Mouse (Mus musculus): ENCODE data around the gene Tulp3. TPM values are rescaled to one million over a fixed set of nuclear protein-coding genes. Genes with fewer than 3 reads are reported as not detected.
A peak's percentile ranks its signal among the peaks of the same experiment; 100 is the strongest.

The Tulp3 gene
- total RNA-seq, 2 experiments from 2014 or later: 5.9 to 6.6 TPM

DNA sequence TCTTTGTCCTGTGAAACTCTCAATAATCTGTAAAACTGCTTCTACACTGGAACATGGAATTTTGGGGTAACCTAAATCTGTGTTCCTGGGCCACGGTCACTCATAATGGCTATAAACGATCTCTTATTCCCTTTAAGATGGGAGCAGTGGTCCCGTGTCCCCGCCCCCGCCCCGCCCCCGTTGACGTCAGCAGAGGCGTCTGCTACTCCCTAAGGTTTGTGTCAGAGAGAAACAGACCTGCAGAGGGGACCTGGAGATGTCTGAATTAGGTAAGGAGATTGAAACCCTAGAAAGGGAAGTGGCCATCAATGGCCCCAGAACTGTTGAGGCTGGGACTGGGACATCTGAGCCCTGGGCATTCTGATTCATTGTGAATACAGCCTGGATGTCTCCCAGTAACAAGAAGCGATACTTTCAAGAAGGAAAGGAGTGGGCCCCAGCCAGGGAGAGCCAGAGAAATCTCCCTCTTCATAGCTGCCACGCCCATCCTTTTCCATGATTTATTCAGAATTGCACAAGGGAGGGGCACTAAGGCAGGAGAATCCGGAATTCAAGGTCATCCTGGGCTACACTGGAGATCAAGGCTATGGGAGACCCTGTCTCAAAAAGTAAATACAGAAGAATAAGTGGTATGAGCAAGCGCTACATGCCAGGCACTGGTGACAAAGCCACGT is 75.0 kb downstream of the Tulp3 start:
- no peak for DNase-seq
- Histone ChIP-seq H3K27ac (no peak overlapping the region), H3K4me3 (no peak overlapping the region)
- intact Hi-C loops (cut with DNase I): no loop called here
- no peak for TF ChIP-seq CTCF (IDR thresholded peaks at IDR 0.05)

- no peak overlapping the region for H3K27ac ChIP-seq
- DNase-seq: no peak
- TF ChIP-seq CTCF (IDR thresholded peaks at IDR 0.05): no peak
- no peak overlapping the region for H3K4me3 ChIP-seq
- intact Hi-C loops (cut with DNase I): no loop called here
Observed at GRCm38 (mm10) chr6:128279608-128280007, 76.0 kb downstream of the Tulp3 start.

GRCm38 (mm10) chr6:128279099-128279498 is 76.6 kb downstream of the Tulp3 start:
- Histone ChIP-seq H3K27ac (no peak overlapping the region), H3K4me3 (no peak overlapping the region)
- intact Hi-C loops (cut with DNase I): no loop called here
- no peak for DNase-seq
- TF ChIP-seq CTCF (IDR thresholded peaks at IDR 0.05): no peak

DNA sequence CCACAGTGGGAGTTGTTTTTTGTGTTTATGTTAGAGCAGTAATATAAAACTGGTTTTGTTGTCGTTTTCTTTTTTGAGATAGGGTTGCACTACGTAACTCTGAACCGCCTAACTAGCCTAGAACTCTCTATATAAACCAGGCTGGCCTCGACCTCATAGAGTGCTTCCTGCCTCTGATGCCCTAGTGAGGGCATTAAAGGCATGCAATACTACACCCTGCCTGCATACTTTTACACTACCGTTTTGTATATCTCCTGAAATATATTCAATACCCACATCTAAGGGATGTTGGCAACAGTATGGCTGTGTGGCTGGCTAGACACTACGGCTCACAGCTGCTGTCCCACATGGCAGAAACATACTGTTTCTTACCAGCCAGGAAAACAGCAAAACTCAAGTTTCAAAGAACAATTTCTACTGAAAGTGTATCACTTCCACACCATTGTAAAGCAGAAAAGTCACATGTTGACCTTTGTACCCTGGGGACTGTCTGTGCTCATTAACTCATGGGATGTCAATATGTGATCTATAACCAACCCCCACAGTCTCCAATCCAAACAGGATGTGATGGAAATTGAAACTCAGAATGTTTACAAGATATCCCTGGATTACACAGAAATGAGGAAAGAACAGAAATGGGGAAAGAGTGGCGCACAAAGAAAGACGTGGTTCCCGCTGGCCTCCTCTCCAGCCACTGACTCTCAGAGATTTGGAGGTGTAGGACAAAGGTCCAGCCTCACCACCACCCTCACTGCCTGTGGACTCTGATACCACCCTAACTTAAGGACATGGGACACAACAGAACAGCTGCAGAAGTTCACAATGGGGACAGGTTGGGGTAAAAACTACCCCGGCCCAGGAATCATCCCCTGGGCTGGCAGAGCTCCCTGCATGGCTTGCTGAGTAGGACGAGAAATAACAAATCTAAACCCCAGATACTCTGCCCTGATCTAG is 78.2 kb downstream of the Tulp3 start:
- peak overlapping the region; percentile 83 for H3K27ac ChIP-seq
- no peak for TF ChIP-seq CTCF (IDR thresholded peaks at IDR 0.05)
- intact Hi-C loops (cut with DNase I): loop anchor here (2.0 kb wide), 1 partner anchor 19 kb away; no protein-coding TSS in a partner anchor

DNA sequence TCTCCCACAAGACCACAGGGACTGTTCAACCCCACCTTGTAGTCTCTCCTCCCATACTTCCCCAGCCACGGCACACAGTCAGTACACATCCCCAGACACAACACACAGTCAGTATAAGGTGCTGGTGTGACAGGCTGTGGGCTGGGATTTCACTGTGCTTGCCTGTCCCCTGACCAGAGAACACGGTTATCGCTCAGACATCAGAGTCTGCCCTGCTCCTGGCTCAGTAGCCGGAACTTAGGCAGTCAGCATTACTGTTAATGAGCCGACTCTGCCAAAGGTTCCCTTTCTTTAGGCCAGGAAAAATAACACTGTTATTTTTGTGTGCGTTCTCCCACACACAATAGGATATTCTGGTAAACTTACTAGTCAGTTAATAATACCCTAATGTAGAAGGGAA is 79.3 kb downstream of the Tulp3 start:
- H3K4me3 ChIP-seq: no peak overlapping the region
- intact Hi-C loops (cut with DNase I): loop anchor here (2.0 kb wide), 1 partner anchor 20 kb away; no protein-coding TSS in a partner anchor
- peak; percentile 38 for DNase-seq
- TF ChIP-seq CTCF (IDR thresholded peaks at IDR 0.05): no peak
- H3K27ac ChIP-seq: peak overlapping the region; percentile 83

More for the DNA sequence above, 78.2 kb downstream of the Tulp3 start:
- H3K4me3 ChIP-seq: no peak overlapping the region
- no peak for DNase-seq

GRCm38 (mm10) chr6:128275506-128276064 is 80.1 kb downstream of the Tulp3 start:
- intact Hi-C loops (cut with DNase I): loop anchor here (2.0 kb wide), 1 partner anchor 21 kb away; no protein-coding TSS in a partner anchor
- DNase-seq: peak; percentile 92
- Histone ChIP-seq H3K4me3 (no peak overlapping the region), H3K27ac (peak overlapping the region; percentile 83)
- 0 out of 2 replicates have a peak, but pooled peaks have one; percentile 4 for TF ChIP-seq CTCF (IDR thresholded peaks at IDR 0.05)

DNA sequence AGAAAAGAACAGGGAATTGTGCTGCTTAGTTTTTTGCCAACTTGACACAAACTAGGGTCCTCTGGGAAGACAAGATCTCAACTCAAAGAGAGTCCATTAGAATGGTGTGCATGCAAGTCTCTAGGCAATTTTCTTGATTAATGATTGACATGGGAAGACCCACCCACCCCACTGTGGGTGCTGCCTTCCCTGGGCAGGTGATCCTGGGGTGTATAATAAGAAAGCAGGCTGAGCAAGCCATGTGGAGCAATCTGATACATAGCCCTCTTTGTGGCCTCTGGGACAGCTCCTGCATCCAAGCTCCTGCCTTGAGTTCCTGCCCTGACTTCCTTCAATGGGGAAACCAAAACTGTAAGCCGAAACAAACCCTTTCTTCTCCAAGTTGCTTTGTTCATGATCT is 82.1 kb downstream of the Tulp3 start:
- intact Hi-C loops (cut with DNase I): no loop called here
- DNase-seq: no peak

GRCm38 (mm10) chr6:128272754-128273153 is 82.9 kb downstream of the Tulp3 start:
- H3K27ac ChIP-seq: no peak overlapping the region
- TF ChIP-seq CTCF (IDR thresholded peaks at IDR 0.05): no peak
- intact Hi-C loops (cut with DNase I): no loop called here
- no peak overlapping the region for H3K4me3 ChIP-seq
- DNase-seq: no peak

More for the DNA sequence above, 82.1 kb downstream of the Tulp3 start:
- TF ChIP-seq CTCF (IDR thresholded peaks at IDR 0.05): no peak
- H3K27ac ChIP-seq: no peak overlapping the region
- no peak overlapping the region for H3K4me3 ChIP-seq

Other genes with a start within 250 kb of the Tulp3 start
- 10 to 100 TPM; 21.8 to 41.9 TPM for gene Tspan9, start 212.3 kb downstream of the Tulp3 start, total RNA-seq (2021)
- 1 to 10 TPM; 7.6 to 8.1 TPM for gene Tead4, start 55.0 kb downstream of the Tulp3 start, total RNA-seq (2021)
- 1 to 10 TPM; 5.0 to 6.0 TPM for gene Rhno1, start 7.1 kb upstream of the Tulp3 start, total RNA-seq (2021)
- under 1 TPM; 0.10 to 0.22 TPM for gene Foxm1, start 7.1 kb upstream of the Tulp3 start, total RNA-seq (2021)
- gene Tex52, start 19.6 kb upstream of the Tulp3 start, total RNA-seq (2021): not detected
- not detected for gene Gm44596, start 19.7 kb upstream of the Tulp3 start, total RNA-seq (2021)
- gene Nrip2, start 43.4 kb upstream of the Tulp3 start, total RNA-seq (2021): 1 to 10 TPM; 1.5 to 1.7 TPM
- gene Itfg2, start 69.1 kb upstream of the Tulp3 start, total RNA-seq (2021): 10 to 100 TPM; 15.3 to 16.3 TPM
- gene Fkbp4, start 82.8 kb upstream of the Tulp3 start, total RNA-seq (2021): 100 to 1,000 TPM; 105 to 165 TPM
- not detected for gene Pzp, start 170.9 kb upstream of the Tulp3 start, total RNA-seq (2021)
- not detected for gene A2ml1, start 225.8 kb upstream of the Tulp3 start, total RNA-seq (2021)

Data from gastrocnemius, adult 2 months (tissue).